Mouse (Mus musculus) cortical plate, adult 2 months (tissue): ENCODE measurements around the gene Kcnk13.

Experiments
- CTCF ChIP-seq: fragments of 200-500 bp; IDR thresholded peaks from 2 replicates; pipeline ENCODE4 v1.5.1; 2011; ENCODE audit warnings: mild to moderate bottlenecking, control low read depth, low read length; ENCODE audit not compliant: insufficient read depth; ENCODE audit errors: extremely low read depth
- POLR2A ChIP-seq: fragments of 200-500 bp; IDR thresholded peaks from 2 replicates; pipeline ENCODE4 v1.6.1; 2011; ENCODE audit warnings: mild to moderate bottlenecking, low read length, control low read depth; ENCODE audit not compliant: insufficient read depth; ENCODE audit errors: extremely low read depth

GRCm38 (mm10) chr12:100000381-100000780, 36.1 kb downstream of the Kcnk13 start:
- TF ChIP-seq POLR2A, result no peak
- TF ChIP-seq CTCF, result no peak
